Mouse (Mus musculus) liver, embryonic 15.5 days (tissue): ENCODE data around the gene Fam149a. TPM values are rescaled to one million over a fixed set of nuclear protein-coding genes. Genes with fewer than 3 reads are reported as not detected.
"Not testable (repeated sequence)": the region's sequence is repeated elsewhere in the genome, so short reads cannot be mapped to it uniquely, and the experiment has no call there.

ENCODE experiments used
- ATAC-seq: fragments of 200-750 bp; cut with Nextera tagmentation; 2 replicates; pipeline ENCODE4 v1.8.0; 2017; ENCODE audit warnings: moderate number of reproducible peaks, mild to moderate bottlenecking, moderate library complexity; ENCODE audit not compliant: insufficient read depth
- H3K27ac ChIP-seq: fragments of 300-500 bp; sonication (generic); replicated peaks from 2 replicates; pipeline ENCODE4 v1.5.1; 2015; ENCODE audit warnings: mild to moderate bottlenecking, inconsistent platforms
- H3K27me3 ChIP-seq: fragments of 300-500 bp; sonication (generic); 2 replicates; pipeline ENCODE4 v1.6.1; 2015; ENCODE audit warnings: mild to moderate bottlenecking, inconsistent platforms
- H3K36me3 ChIP-seq: fragments of 300-500 bp; sonication (generic); replicated peaks from 2 replicates; pipeline ENCODE4 v1.6.1; 2015; ENCODE audit warnings: moderate library complexity, mild to moderate bottlenecking, inconsistent platforms
- H3K4me1 ChIP-seq: fragments of 300-500 bp; sonication (generic); replicated peaks from 2 replicates; pipeline ENCODE4 v1.6.1; 2015; ENCODE audit warnings: inconsistent platforms
- H3K4me2 ChIP-seq: fragments of 300-500 bp; sonication (generic); 2 replicates; pipeline ENCODE4 v1.6.1; 2015; ENCODE audit warnings: moderate library complexity, mild to moderate bottlenecking, inconsistent platforms
- H3K4me3 ChIP-seq: fragments of 300-500 bp; sonication (generic); replicated peaks from 2 replicates; pipeline ENCODE4 v1.5.1; 2015; ENCODE audit warnings: mild to moderate bottlenecking, inconsistent platforms
- H3K9ac ChIP-seq: fragments of 300-500 bp; sonication (generic); 2 replicates; pipeline ENCODE4 v1.6.1; 2015; ENCODE audit warnings: moderate library complexity, mild to moderate bottlenecking, inconsistent platforms
- H3K9me3 ChIP-seq: fragments of 300-500 bp; sonication (generic); replicated peaks from 2 replicates; pipeline ENCODE4 v1.6.1; 2016; ENCODE audit warnings: inconsistent platforms
- WGBS: fragments of 180-500 bp; shearing (Covaris S2); methylation state at CpG from one replicate; pipeline ENCODE4 v1.1.7; 2015; ENCODE audit warnings: mixed read lengths; ENCODE audit not compliant: insufficient replicate concordance; 5-methylcytosine and 5-hydroxymethylcytosine counted together
- polyA plus RNA-seq: library from polyadenylated mRNA; unstranded; fragments of >200 nt; fragmentation: Nextera tagmentation; extraction: Ambion mirVana; gene quantifications from 2 replicates; pipeline ENCODE4 v1.2.1, GENCODE M21; 2015

Fam149a gene
- polyA plus RNA-seq, 1 experiment from 2014 or later = 1.9 TPM

GRCm38 (mm10) chr8:45330856-45331255, 51.2 kb downstream of the Fam149a start:
- no peak overlapping the region for H3K4me2 ChIP-seq
- H3K4me1 ChIP-seq = peaks cover 8% of the 10 kb centered on the region; the same call in 1 of the 2 replicates
- no peaks in the 10 kb centered on the region for H3K36me3 ChIP-seq
- no peak overlapping the region for H3K4me3 ChIP-seq
- no peak for ATAC-seq
- H3K9me3 ChIP-seq = no peaks in the 10 kb centered on the region
- H3K27ac ChIP-seq = no peak overlapping the region
- no peaks in the 10 kb centered on the region for H3K27me3 ChIP-seq
- no peak overlapping the region for H3K9ac ChIP-seq
- 32% methylated on average over 3 of the region's 3 CpGs for WGBS

- Histone ChIP-seq H3K27me3 (no peaks in the 10 kb centered on the region), H3K9me3 (no peaks in the 10 kb centered on the region), H3K4me3 (no peak overlapping the region), H3K27ac (no peak overlapping the region), H3K4me1 (peaks cover 8% of the 10 kb centered on the region; the same call in 1 of the 2 replicates), H3K9ac (no peak overlapping the region), H3K4me2 (no peak overlapping the region), H3K36me3 (no peaks in the 10 kb centered on the region)
- no peak for ATAC-seq
- 66% methylated on average over 6 of the region's 6 CpGs for WGBS
Measured at GRCm38 (mm10) chr8:45329206-45329980, 52.7 kb downstream of the Fam149a start.

- H3K4me2 ChIP-seq = not testable (repeated sequence)
Measured at GRCm38 (mm10) chr8:45327076-45327475, 55.0 kb downstream of the Fam149a start.

GRCm38 (mm10) chr8:45324151-45324550, 57.9 kb downstream of the Fam149a start:
- 63% methylated on average over 4 of the region's 4 CpGs for WGBS
- Histone ChIP-seq H3K4me1 (no peaks in the 10 kb centered on the region), H3K9ac (no peak overlapping the region), H3K27me3 (no peaks in the 10 kb centered on the region), H3K9me3 (no peaks in the 10 kb centered on the region), H3K4me3 (no peak overlapping the region), H3K4me2 (no peak overlapping the region), H3K36me3 (no peaks in the 10 kb centered on the region), H3K27ac (no peak overlapping the region)
- ATAC-seq = no peak

More at GRCm38 (mm10) chr8:45327076-45327475, 55.0 kb downstream of the Fam149a start:
- not testable (repeated sequence) for ATAC-seq, H3K4me3 ChIP-seq, H3K27ac ChIP-seq, H3K4me1 ChIP-seq, H3K9me3 ChIP-seq, H3K36me3 ChIP-seq, H3K27me3 ChIP-seq, H3K9ac ChIP-seq

- WGBS = 59% methylated on average over 2 of the region's 2 CpGs
- H3K9me3 ChIP-seq = no peaks in the 10 kb centered on the region
- no peaks in the 10 kb centered on the region for H3K36me3 ChIP-seq
- no peak for ATAC-seq
- H3K4me1 ChIP-seq = no peaks in the 10 kb centered on the region
- H3K9ac ChIP-seq = no peak overlapping the region
- no peak overlapping the region for H3K27ac ChIP-seq
- H3K4me3 ChIP-seq = no peak overlapping the region
- H3K27me3 ChIP-seq = no peaks in the 10 kb centered on the region
- no peak overlapping the region for H3K4me2 ChIP-seq
Measured at GRCm38 (mm10) chr8:45321365-45321764, 60.7 kb downstream of the Fam149a start.

- WGBS = 43% methylated on average over 1 of the region's 1 CpGs
- no peak overlapping the region for H3K27ac ChIP-seq
- H3K4me1 ChIP-seq = no peaks in the 10 kb centered on the region
- ATAC-seq = no peak
- H3K9me3 ChIP-seq = no peaks in the 10 kb centered on the region
- no peaks in the 10 kb centered on the region for H3K27me3 ChIP-seq
- H3K4me2 ChIP-seq = no peak overlapping the region
- H3K9ac ChIP-seq = no peak overlapping the region
- no peaks in the 10 kb centered on the region for H3K36me3 ChIP-seq
- no peak overlapping the region for H3K4me3 ChIP-seq
Measured at GRCm38 (mm10) chr8:45320930-45321329, 61.2 kb downstream of the Fam149a start.

GRCm38 (mm10) chr8:45310967-45311366, 71.1 kb downstream of the Fam149a start:
- no peak for ATAC-seq
- Histone ChIP-seq H3K4me1 (no peaks in the 10 kb centered on the region), H3K4me3 (no peak overlapping the region), H3K9ac (no peak overlapping the region), H3K27ac (no peak overlapping the region), H3K27me3 (no peaks in the 10 kb centered on the region), H3K9me3 (no peaks in the 10 kb centered on the region), H3K36me3 (no peaks in the 10 kb centered on the region), H3K4me2 (no peak overlapping the region)
- WGBS = 60% methylated on average over 4 of the region's 4 CpGs

- WGBS = 71% methylated on average over 13 of the region's 13 CpGs
- no peak for ATAC-seq
Measured at GRCm38 (mm10) chr8:45308366-45308765, 73.7 kb downstream of the Fam149a start, which contains the start of gene Gm45753. Gene Gm45753, minus strand, starts transcription at chr8:45308466.

GRCm38 (mm10) chr8:45305479-45305878, 76.6 kb downstream of the Fam149a start:
- no peaks in the 10 kb centered on the region for H3K27me3 ChIP-seq
- no peak overlapping the region for H3K4me2 ChIP-seq
- no peak for ATAC-seq
- no peaks in the 10 kb centered on the region for H3K9me3 ChIP-seq
- no peak overlapping the region for H3K27ac ChIP-seq
- H3K9ac ChIP-seq = no peak overlapping the region
- H3K4me1 ChIP-seq = no peaks in the 10 kb centered on the region
- WGBS = 57% methylated on average over 1 of the region's 1 CpGs
- no peak overlapping the region for H3K4me3 ChIP-seq
- no peaks in the 10 kb centered on the region for H3K36me3 ChIP-seq

More at GRCm38 (mm10) chr8:45308366-45308765, 73.7 kb downstream of the Fam149a start, which contains the start of gene Gm45753:
- Histone ChIP-seq H3K4me3 (no peak within 1 kb of the TSS), H3K9me3 (no peaks in the 10 kb centered on the region), H3K27me3 (no peaks in the 10 kb centered on the region), H3K9ac (no peak within 1 kb of the TSS), H3K36me3 (no peaks in the 10 kb centered on the region), H3K4me2 (no peak within 1 kb of the TSS), H3K4me1 (no peaks in the 10 kb centered on the region), H3K27ac (no peak within 1 kb of the TSS)

GRCm38 (mm10) chr8:45304354-45304753, 77.7 kb downstream of the Fam149a start:
- WGBS = 63% methylated on average over 3 of the region's 3 CpGs

GRCm38 (mm10) chr8:45302390-45302789, 79.7 kb downstream of the Fam149a start:
- H3K4me3 ChIP-seq = no peak overlapping the region
- H3K9ac ChIP-seq = no peak overlapping the region
- WGBS = 64% methylated on average over 8 of the region's 8 CpGs
- H3K27ac ChIP-seq = no peak overlapping the region
- no peaks in the 10 kb centered on the region for H3K4me1 ChIP-seq
- no peak for ATAC-seq
- H3K9me3 ChIP-seq = no peaks in the 10 kb centered on the region
- H3K4me2 ChIP-seq = no peak overlapping the region
- H3K36me3 ChIP-seq = no peaks in the 10 kb centered on the region
- H3K27me3 ChIP-seq = no peaks in the 10 kb centered on the region

More at GRCm38 (mm10) chr8:45304354-45304753, 77.7 kb downstream of the Fam149a start:
- Histone ChIP-seq H3K9ac (no peak overlapping the region), H3K4me2 (no peak overlapping the region), H3K9me3 (no peaks in the 10 kb centered on the region), H3K4me1 (no peaks in the 10 kb centered on the region), H3K36me3 (no peaks in the 10 kb centered on the region), H3K27me3 (no peaks in the 10 kb centered on the region), H3K27ac (no peak overlapping the region), H3K4me3 (no peak overlapping the region)
- no peak for ATAC-seq

GRCm38 (mm10) chr8:45295276-45295675, 86.8 kb downstream of the Fam149a start:
- no peaks in the 10 kb centered on the region for H3K9me3 ChIP-seq
- H3K4me3 ChIP-seq = no peak overlapping the region
- no peaks in the 10 kb centered on the region for H3K27me3 ChIP-seq
- ATAC-seq = no peak
- no peak overlapping the region for H3K4me2 ChIP-seq
- no peaks in the 10 kb centered on the region for H3K36me3 ChIP-seq
- no peak overlapping the region for H3K9ac ChIP-seq
- WGBS = 55% methylated on average over 6 of the region's 6 CpGs
- no peaks in the 10 kb centered on the region for H3K4me1 ChIP-seq
- no peak overlapping the region for H3K27ac ChIP-seq
